Mouse (Mus musculus): ENCODE measurements at regions not wholly inside any gene's neighbourhood (a gene's known extent, or its start where the extent isn't known, plus 50 kb on each side); places are given as distances from the start of the nearest gene placed in this dataset.

DNA sequence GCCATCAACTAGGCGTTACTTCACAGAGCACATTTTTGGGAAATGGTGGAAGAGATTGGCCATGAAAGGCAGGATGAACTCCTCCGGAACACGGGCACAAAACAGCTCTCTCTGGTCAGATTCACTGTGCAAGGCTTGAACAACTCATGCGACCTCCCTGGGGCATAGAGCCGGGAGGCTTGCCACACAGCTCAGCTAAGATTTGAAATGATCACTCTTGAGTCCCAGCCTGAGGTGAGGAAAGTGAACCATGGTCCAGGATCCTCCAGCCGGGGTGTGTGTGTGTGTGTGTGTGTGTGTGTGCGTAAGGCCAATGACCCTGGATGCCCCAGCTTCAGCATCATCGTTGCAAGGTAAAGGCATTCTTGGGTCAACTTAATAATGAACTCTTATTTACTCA lies 237.5 kb downstream of the Gm45692 start:
- DNase-seq (ENCODE audit: low spot score): no peak

DNA sequence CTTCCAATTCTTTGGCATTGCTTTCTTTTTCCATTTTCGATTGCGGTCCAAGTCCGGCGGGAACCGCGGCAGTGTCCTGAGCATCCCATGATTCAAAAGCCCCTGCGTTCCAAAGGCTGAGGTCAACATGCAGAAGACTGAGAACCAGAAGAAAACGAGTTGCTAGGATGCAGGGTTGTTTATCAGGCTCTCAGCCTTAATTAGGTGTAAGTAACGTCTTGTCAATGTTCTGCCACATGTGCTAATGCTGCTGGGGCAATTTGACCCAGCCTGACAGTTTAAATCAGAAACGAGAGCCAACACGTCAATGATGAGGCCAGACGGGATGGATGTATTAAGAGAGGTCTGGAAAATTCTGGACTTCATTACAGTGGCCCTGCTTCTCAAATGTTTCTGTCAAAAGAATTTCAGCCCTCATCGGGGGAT lies 239.4 kb downstream of the Gm45692 start:
- no peak for DNase-seq (ENCODE audit: low spot score)

DNA sequence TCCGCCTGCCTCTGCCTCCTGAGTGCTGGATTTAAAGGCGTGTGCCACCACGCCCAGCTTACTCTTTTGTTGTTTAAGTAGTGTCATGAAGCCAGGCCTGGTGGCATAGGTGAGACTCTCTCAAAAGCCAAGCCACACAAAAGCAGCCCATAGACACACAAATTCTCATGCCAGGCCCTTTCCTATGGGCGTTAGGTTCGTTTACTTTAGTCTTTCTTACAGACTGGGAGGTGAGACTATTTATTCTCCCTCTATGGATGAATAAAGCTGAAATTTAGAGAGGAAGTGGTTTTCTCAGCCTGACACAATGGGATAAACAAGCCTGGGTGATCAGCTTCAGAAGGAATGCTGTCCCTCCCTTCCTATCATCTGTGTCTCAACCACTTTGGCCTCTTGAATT lies 243.0 kb downstream of the Gm45692 start:
- DNase-seq (ENCODE audit: low spot score): no peak

DNA sequence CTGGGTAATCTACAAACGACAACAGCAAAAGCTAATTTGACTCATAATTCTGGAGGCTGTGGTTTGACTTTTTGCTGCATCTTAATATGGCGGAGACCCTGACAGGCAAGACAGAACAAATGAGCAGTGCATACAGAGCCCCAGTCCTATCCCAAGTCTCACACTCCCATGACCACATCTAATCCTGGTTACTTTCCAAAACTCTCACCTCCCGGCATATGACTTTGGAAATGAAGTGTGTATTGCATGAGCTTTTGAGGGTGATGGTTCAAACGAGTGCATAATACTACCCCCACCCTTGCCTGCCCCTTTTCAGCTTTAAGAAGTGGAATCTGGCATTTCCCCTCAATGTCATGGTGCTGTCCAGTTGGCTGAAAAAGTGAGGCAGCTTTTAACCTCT lies 244.3 kb downstream of the Gm45692 start:
- DNase-seq (ENCODE audit: low spot score): no peak

DNA sequence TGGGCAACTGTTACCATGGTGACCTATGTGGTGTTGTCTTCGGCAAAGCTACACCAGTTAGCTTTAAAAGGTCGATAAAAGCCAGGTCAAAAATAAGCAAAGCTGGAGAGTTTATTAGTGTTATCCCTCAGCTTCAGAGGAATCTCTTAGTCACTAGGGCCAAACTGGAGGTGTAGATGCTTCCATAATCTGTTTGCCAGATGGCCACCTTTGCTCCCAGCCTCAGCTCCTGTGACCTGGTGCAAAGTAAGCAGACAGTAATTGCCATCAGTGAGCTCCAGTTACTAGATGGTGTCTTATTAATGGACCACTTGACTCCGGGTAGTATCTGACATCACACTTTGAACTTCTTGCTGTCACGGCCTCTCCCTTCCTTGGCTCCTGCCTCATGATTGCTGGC lies 245.3 kb downstream of the Gm45692 start:
- DNase-seq (ENCODE audit: low spot score): no peak

DNA sequence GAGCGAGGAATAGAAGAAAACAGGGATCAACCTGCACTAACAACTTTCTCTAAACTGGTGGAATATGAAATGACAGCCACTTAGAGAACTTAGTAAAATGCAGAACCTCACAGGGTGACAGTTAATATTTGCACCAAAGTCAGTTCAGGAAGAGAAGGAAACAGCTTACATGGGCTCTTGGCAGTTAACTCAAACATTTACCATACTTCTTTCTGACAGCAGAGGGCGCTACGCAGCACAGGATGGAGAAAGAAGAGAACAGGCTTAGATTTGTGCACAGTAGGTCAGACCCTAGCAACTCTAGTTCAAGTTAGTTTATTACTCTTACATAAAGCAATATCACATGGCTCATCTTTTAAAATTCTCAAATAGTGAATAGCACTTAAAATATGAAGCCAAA lies 261.3 kb downstream of the Gm45692 start:
- peak; percentile 79 for DNase-seq (ENCODE audit: low spot score)

DNA sequence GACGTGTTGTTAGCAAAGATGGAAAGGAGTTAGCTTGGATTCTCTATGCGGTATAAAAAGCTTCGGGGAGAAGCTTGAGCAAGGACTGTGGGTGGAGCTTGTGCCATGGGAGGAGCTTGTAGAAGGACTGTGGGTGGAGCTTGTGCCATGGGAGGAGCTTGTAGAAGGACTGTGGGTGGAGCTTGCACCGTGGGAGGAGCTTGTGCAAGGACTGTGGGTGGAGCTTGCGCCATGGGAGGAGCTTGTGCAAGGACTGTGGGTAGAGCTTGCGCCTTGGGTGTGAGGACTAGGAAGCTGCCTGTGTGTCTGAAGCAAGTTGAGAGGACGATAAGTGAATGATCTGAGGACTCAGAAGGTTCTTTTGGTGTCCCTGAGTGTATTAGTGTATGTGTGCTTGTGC lies 263.1 kb downstream of the Gm45692 start:
- no peak for DNase-seq (ENCODE audit: low spot score)

DNA sequence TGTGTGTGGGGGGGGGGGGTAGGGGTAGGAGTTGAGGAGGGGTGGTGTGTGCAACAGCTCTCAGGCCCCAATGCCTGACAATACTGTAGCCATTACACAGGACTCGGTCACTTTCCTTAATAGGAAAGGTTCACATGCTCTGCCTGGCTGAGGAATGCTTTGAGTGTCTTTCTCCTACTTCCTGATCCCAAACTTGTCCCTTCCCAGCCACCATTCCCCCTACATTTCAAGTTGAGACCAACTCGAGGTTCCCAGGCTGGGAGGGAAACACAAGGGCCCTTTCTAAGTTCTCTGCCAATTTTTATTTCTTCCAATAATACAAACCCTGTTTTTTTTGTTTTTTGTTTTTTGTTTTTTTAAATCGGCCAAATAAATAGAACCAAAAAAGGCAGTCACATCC lies 264.6 kb downstream of the Gm45692 start:
- DNase-seq (ENCODE audit: low spot score): no peak

DNA sequence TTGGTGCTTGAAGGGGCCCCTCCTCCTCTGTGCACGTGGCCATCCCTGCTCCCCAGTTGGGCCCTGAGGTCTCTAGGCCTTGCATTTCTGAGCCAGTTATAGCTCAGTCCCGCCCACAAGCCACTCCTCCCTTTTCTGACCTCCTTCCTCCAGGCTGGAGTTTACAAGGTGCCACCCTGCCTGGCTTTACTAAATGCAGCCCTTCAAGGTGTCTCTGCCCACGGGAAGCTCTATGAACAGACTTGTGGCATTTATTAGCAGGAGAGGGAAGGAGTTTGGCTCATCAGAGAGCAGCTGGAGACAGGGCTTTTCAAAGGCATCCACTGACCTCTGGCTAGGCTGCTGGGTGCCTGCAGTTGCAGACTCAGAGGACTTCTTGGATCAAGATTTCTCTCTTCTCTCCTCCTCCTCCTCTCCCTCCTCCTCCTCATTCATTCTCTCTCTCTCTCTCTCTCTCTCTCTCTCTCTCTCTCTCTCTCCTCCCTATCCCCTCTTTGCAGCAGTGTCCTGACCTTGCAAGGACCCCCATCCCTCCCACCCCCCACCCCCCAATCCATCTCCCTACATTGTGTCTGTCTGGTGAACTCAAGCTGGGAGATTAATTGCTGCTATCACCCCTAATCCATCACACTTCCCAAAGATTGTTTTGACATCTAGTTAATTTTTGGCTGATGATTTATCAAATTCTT lies 265.1 kb downstream of the Gm45692 start:
- DNase-seq (ENCODE audit: low spot score): no peak

DNA sequence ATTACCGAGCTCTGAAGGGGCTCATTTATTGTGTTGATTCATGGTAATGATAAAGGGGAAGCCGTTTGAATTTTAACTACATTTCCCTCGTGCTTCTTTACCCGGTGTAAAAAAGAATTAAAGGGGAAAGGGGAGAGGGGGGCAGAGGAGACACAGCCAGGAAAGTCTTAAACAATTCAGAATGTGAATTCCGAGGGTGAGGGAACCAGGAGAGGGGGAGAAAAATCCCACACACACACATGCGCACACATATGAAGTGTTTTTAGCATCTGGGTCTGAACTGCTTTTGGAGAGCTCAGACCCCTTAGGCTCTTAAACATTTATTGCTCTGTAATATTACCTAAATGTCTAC lies 265.6 kb downstream of the Gm45692 start:
- no peak for DNase-seq (ENCODE audit: low spot score)

DNA sequence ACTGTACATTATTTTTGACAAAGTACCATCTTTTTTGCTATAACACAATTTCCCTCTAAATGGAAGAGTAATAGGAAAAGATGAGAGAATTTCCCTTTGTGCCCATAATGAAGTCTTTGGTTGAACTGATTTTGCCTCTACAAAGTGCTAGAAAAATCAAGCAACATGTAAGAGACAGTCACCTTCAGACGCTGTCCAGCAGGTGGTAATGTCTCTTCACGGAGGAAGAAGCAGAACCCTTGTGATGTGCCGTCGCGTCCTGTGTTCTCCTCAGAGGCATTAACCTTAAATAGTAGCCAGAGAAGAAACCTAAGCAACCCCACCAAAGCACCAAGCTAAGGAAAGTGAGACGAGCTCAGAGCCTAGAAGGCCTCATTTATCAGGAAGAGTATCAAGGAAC lies 275.7 kb downstream of the Gm45692 start:
- no peak for DNase-seq (ENCODE audit: low spot score)

DNA sequence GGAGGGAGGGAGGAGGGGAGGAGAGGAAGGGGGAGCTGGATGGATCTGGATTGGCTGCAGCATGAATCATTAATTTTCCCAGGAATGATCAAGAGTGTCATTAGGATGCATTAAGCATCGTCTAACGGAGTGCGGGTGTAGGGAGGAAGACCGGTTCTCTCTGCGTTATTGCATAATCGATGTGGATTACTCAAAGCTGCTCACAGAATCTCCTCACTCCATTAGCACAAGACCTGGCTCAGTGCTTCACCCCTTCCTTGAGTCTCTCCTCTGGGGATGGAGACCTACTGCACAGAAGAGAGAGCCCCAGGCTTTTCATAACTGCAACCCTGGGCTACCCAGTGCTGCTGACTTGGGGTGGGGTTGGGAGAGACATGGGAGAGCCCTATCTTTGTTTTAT lies 300.7 kb downstream of the Gm45692 start:
- no peak for DNase-seq (ENCODE audit: low spot score)

DNA sequence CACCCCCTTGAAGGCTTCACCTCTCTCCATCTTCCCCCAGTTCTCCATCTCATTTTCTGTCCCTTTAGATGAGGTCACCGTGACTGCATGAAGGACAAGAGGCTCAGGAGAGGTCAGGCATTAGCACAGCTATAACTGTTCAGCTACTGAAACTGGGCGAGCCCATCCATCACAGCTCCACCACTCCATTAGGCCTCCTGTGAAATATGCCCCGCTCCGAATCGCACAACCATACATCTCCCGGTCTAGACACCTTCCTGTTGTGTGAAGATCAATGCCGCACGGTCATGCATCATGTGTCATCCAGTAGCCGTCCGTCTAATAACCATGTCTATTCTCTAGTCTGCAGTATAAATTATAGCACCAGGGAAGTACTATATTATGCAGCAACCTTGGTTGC lies 301.2 kb downstream of the Gm45692 start:
- no peak for DNase-seq (ENCODE audit: low spot score)

DNA sequence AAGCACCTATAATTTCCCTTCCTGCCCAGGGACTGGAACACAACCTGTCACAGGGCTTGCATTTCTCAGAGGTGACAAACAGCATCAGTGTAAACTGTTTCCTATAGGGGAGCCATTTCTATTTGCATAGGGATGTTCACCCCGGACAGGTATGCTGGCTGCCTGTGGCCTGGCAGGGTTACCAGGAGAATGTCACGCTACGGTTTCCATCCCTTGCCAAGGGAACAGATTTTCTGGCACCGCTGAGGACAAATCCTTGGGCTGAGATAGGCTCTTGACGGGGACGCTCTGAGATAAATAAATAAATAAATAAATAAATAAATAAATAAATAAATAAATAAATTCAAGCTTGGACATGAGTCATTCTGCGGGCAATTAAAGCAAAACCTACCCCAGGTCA lies 308.0 kb downstream of the Gm45692 start:
- DNase-seq (ENCODE audit: low spot score): no peak

DNA sequence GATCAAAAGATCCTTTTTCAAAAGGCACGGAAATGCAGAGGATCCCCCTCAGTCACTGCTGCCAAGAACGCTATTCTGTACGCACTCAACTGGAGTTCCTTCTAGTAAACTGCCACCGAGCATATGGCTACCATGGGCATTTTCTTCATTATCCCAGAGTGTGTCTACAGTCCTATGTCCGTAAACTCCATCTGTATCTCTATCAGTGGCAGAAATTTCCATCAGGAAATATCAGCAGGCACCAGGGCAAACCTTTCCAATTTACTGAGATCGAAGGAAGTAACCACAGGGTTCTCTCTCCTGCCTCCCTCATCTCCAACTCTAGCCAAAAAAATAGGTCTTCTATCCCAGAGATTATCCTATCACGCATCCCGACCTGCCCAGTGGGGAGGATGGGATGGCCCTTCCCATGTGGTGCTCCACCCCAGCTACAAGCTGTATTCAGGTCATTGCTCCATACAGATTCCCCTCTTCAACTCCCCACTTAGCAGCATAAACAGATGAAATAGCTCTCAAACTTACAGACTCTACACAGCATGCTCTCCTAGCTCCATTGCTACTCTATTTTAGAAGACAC lies 310.5 kb downstream of the Gm45692 start:
- no peak for DNase-seq (ENCODE audit: low spot score)

DNA sequence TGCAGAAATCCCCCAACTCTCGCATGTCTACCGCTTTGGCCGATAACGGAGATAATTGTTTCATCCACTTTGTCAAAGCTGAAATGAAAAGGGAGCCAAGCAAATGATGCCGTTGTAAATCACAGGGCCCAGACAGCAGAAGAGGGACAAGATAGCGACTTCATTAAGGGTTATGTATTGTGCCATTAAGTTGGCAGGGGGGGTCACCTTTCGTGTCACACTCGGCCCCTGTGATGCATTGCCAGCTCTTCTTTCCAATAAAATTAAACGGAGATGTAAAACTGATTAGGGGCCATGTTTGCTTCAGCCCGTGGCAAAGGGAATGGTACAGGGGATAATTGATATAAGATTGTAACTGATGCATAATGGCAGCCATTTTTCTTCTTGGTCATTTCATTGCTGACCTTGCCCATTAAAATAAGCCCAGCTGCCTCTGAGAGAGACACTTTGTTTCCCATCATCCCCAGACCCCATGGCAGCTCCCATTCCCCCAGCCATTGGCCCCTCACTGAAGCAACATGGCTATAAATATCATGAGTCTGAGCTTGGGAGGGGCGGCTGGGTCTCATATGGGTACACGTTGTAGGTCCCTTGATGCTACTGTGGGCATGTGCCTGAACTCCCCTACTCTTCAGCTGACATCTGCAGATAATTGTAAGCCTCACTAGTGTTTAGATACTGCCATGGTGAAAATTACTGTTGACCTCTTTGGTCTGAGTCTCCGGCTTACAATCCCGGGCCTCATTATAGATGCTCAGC lies 313.0 kb downstream of the Gm45692 start:
- DNase-seq (ENCODE audit: low spot score): no peak

DNA sequence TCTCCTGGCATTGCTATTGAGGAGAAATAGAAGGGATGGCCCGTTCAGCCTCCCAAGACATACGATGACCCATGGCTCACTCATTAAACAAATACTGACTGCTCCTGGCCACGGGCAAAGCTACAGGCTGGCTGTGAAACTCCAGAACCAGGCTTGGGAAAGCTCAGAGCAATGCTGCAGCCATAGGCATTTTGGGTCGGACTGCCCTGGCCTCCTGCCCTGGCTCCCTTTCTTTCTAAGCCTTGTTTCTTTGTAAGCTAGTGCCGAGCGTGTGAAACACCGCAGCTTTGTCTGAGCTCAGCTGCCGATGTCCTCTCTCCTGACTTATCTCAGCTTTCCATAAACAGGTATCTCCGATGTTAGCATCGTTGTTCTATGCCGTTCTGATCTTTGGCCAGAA lies 316.9 kb downstream of the Gm45692 start:
- DNase-seq (ENCODE audit: low spot score): no peak

DNA sequence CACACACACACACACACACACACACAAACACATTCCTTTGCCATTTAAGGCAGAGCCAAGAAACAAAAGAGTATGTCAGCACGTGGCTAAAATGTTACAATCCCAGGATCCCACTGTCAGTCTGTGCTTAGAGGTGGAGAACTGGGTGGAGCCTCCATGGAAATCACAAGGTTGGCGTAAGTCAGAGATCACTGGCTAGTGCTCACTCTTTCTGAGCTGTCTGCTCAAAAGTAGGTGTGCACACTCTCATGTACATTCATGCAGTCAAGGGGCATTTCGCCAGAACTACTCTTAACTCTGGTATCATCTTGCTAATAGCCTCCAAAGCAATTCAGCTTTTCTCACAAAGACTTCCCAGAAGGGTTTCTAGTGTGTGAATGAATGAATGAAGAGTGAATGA lies 318.2 kb downstream of the Gm45692 start:
- no peak for DNase-seq (ENCODE audit: low spot score)

DNA sequence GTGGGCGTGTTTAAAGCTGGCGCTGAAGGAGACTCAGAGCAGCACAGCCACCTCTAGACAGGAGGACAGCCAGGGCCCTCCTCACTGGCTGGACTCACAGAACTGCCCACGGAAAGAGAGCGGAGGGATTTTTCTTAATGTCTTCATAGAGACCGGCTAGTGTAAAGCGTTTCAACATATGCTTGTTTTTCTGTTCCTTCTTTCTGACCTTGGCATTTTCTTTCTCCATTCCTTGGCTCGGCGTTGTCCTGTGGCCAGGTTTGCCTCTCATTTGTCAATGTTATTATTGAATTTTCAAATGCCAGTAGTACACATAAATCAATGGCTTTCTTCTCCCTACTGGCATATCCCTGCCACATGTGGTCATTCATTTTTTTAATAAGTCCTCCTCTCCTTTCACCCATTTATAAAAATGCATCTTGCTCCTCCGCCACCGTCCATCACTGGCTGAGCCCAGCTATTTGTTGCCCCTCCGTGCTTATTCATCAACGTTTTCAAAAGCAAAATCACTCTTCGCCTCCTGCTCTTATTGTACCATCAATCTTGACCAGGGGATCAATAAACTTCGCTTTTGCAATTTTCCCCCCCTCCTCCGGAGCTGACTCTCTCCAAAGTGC lies 319.0 kb downstream of the Gm45692 start:
- DNase-seq (ENCODE audit: low spot score): no peak

DNA sequence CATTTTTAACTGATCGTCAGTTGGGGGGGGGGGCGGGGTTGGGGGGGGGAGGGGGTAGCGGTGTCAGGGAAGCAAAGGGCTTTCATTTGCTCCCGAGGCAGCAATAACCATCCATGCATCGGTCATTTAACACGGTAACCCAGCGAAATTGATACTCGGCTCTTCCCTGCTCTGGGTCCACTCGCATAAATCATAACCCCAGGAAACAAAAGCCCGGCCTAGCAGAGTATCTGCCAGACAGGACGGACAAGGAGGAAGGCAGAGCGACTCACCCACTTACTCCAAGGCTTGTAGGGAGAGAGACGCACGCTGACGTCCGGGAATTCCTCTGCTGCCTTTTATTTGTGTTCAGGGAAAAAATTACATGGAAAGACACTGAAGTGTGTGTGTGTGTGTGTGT lies 319.5 kb downstream of the Gm45692 start:
- no peak for DNase-seq (ENCODE audit: low spot score)

DNA sequence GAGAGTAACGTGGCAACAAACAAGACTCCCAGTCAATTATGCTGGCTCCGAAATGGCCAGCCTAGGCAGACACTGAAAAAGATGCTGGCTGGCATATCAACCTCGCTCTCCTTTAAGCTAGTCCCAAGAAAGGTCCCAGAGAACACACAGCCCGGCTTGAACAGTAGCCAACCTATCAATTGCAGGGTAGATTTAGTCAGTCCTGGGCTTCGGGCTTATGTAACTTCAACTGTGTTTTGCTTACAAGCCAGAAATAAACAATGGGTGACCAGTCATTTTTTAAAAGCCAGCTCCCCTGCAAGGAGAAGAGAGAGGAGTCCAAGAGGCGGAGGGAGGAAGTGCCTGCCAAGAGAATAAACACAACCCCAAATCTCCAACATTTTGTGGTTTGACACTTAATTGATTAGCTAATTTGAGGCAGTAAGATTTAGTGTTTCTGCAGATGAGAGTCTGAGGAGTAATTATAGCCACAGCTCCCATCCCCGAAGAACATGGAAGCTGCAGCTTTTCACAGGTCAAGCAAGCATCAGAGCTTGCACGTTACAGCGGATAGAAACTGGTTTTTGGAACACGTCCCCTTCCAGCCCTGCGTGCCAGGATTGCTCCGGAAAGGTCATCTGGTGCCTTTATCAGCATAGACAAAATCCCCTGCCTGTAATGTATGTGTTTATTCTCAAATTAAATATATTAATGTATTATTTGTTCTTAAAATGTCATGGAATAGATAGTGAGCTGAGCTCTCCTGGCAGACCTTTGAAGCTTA lies 322.1 kb downstream of the Gm45692 start:
- peak; percentile 34 for DNase-seq (ENCODE audit: low spot score)

DNA sequence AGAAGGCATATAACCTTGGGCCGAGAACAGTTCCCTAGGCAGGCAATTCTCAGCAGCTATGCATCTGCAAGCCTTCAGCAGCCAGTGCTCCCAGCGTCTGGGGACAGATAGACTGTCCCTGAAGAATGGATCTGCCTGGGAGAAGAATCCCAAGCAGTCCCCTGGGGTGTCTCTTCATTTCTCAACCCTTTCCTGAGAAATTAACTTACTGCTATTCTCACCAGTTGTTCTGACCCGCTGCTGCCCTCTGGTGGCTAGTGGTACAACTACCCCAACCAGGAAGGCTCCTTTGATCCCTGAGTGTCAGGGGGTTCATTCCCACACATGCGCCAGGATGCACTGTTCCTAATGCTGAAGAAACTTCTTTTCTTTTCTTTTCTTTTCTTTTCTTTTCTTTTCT lies 323.7 kb downstream of the Gm45692 start:
- DNase-seq (ENCODE audit: low spot score): peak; percentile 69

Data from adipocyte (in vitro differentiated cells).